Mouse (Mus musculus) liver, embryonic 13.5 days (tissue): ENCODE measurements around the gene Scaf1. TPM values are rescaled to one million over a fixed set of nuclear protein-coding genes. Genes with fewer than 3 reads are reported as not detected.

Experiments used
- microRNA-seq: library from miRNA; unstranded; fragments of <30 nt; microRNA quantifications from one replicate; pipeline ENCODE4, GENCODE M21; 2016
- polyA plus RNA-seq: library from polyadenylated mRNA; unstranded; fragments of >200 nt; fragmentation: Nextera tagmentation; extraction: Ambion mirVana; gene quantifications from 2 replicates; pipeline ENCODE4 v1.2.1, GENCODE M21; 2015

Scaf1 gene
- polyA plus RNA-seq, 1 experiment from 2014 or later: 10.4 TPM

Small RNA genes within 50 kb of the gene (microRNA-seq; reads per million reads assigned to microRNA genes)
- not detected for gene Mir7054

Other genes starting within 250 kb of the Scaf1 start
- 60.8 and 68.9 TPM in 2 replicates for gene Nup62, start 200.3 kb downstream of the Scaf1 start, polyA plus RNA-seq
- gene Il4i1, start 200.0 kb downstream of the Scaf1 start, polyA plus RNA-seq: 0.70 and 1.1 TPM in 2 replicates
- gene Atf5, start 199.7 kb downstream of the Scaf1 start, polyA plus RNA-seq: 5.3 and 5.4 TPM in 2 replicates
- 32.0 and 32.1 TPM in 2 replicates for gene Akt1s1, start 167.4 kb downstream of the Scaf1 start, polyA plus RNA-seq
- gene Tbc1d17, start 167.3 kb downstream of the Scaf1 start, polyA plus RNA-seq: 29.0 and 30.0 TPM in 2 replicates
- gene Pnkp, start 159.2 kb downstream of the Scaf1 start, polyA plus RNA-seq: 22.8 and 24.2 TPM in 2 replicates
- 50.4 and 57.0 TPM in 2 replicates for gene Ptov1, start 146.6 kb downstream of the Scaf1 start, polyA plus RNA-seq
- gene Med25, start 123.7 kb downstream of the Scaf1 start, polyA plus RNA-seq: 47.2 and 51.2 TPM in 2 replicates
- 7.2 and 7.5 TPM in 2 replicates for gene Fuz, start 120.3 kb downstream of the Scaf1 start, polyA plus RNA-seq
- gene Ap2a1, start 86.9 kb downstream of the Scaf1 start, polyA plus RNA-seq: 69.5 and 82.4 TPM in 2 replicates
- 0.07 and 0.22 TPM in 2 replicates for gene Tsks, start 73.2 kb downstream of the Scaf1 start, polyA plus RNA-seq
- gene Cpt1c, start 41.5 kb downstream of the Scaf1 start, polyA plus RNA-seq: 1.9 and 2.3 TPM in 2 replicates
- gene Prmt1, start 29.8 kb downstream of the Scaf1 start, polyA plus RNA-seq: 214 and 220 TPM in 2 replicates
- 41.0 and 42.4 TPM in 2 replicates for gene Irf3, start 18.7 kb downstream of the Scaf1 start, polyA plus RNA-seq
- gene Bcl2l12, start 17.7 kb downstream of the Scaf1 start, polyA plus RNA-seq: 18.2 and 20.1 TPM in 2 replicates
- 14.4 and 15.0 TPM in 2 replicates for gene Rras, start 1.6 kb upstream of the Scaf1 start, polyA plus RNA-seq
- 1.7 and 2.2 TPM in 2 replicates for gene Prr12, start 36.5 kb upstream of the Scaf1 start, polyA plus RNA-seq
- 31.5 and 32.0 TPM in 2 replicates for gene Nosip, start 46.1 kb upstream of the Scaf1 start, polyA plus RNA-seq
- gene Prrg2, start 46.3 kb upstream of the Scaf1 start, polyA plus RNA-seq: 7.1 and 7.8 TPM in 2 replicates
- gene Rcn3, start 75.9 kb upstream of the Scaf1 start, polyA plus RNA-seq: 35.6 and 38.7 TPM in 2 replicates
- 29.2 and 31.9 TPM in 2 replicates for gene Fcgrt, start 87.5 kb upstream of the Scaf1 start, polyA plus RNA-seq
- gene Rps11, start 108.1 kb upstream of the Scaf1 start, polyA plus RNA-seq: 1,277 and 1,372 TPM in 2 replicates
- gene Rpl13a, start 112.4 kb upstream of the Scaf1 start, polyA plus RNA-seq: 972 and 1,063 TPM in 2 replicates
- gene Gm45713, start 119.9 kb upstream of the Scaf1 start, polyA plus RNA-seq: 0.12 and 0.37 TPM in 2 replicates
- 4.5 and 5.4 TPM in 2 replicates for gene Flt3l, start 120.1 kb upstream of the Scaf1 start, polyA plus RNA-seq
- 51.7 and 54.8 TPM in 2 replicates for gene Pih1d1, start 137.9 kb upstream of the Scaf1 start, polyA plus RNA-seq
- gene Aldh16a1, start 138.2 kb upstream of the Scaf1 start, polyA plus RNA-seq: 28.0 and 30.3 TPM in 2 replicates
- not detected in 2 replicates for gene Slc17a7, start 147.6 kb upstream of the Scaf1 start, polyA plus RNA-seq
- not detected in 2 replicates for gene Gfy, start 163.2 kb upstream of the Scaf1 start, polyA plus RNA-seq
- gene Pth2, start 164.6 kb upstream of the Scaf1 start, polyA plus RNA-seq: not detected in 2 replicates
- 0.07 and 0.14 TPM in 2 replicates for gene Ccdc155, start 188.5 kb upstream of the Scaf1 start, polyA plus RNA-seq
- 2.6 and 2.8 TPM in 2 replicates for gene Dkkl1, start 195.8 kb upstream of the Scaf1 start, polyA plus RNA-seq
- 11.8 and 12.0 TPM in 2 replicates for gene Tead2, start 199.4 kb upstream of the Scaf1 start, polyA plus RNA-seq
- 10.3 and 10.8 TPM in 2 replicates for gene Cd37, start 222.8 kb upstream of the Scaf1 start, polyA plus RNA-seq
- not detected in 2 replicates for gene Slc6a16, start 224.7 kb upstream of the Scaf1 start, polyA plus RNA-seq